Mouse (Mus musculus) neural tube, embryonic 11.5 days (tissue): ENCODE measurements at regions not wholly inside any gene's neighbourhood (a gene's known extent, or its start where the extent isn't known, plus 50 kb on each side); places are given as distances from the start of the nearest gene placed in this dataset.
"Not testable (repeated sequence)": the region's sequence is repeated elsewhere in the genome, so short reads cannot be mapped to it uniquely, and the experiment has no call there.

Experiments used
- ATAC-seq: fragments of 200-750 bp; cut with Nextera tagmentation; 2 replicates; pipeline ENCODE4 v1.8.0; 2017; ENCODE audit warnings: moderate number of reproducible peaks, mild to moderate bottlenecking, moderate TSS enrichment, moderate library complexity; ENCODE audit not compliant: insufficient read depth, low FRiP score, low TSS enrichment
- DNase-seq: peaks from one replicate; pipeline ENCODE4 v3.0.0-alpha.2; 2015; ENCODE audit warnings: low spot score
- H3K27ac ChIP-seq: fragments of 300-500 bp; sonication (generic); 2 replicates; pipeline ENCODE4 v1.5.1; 2014; ENCODE audit warnings: low read depth, mild to moderate bottlenecking, low read length
- H3K27me3 ChIP-seq: fragments of 300-500 bp; sonication (generic); 2 replicates; pipeline ENCODE4 v1.6.1; 2014; ENCODE audit warnings: mild to moderate bottlenecking, low read length, mixed read lengths; ENCODE audit not compliant: control insufficient read depth, insufficient read depth
- H3K36me3 ChIP-seq: fragments of 300-500 bp; sonication (generic); 2 replicates; pipeline ENCODE4 v1.6.1; 2014; ENCODE audit warnings: mild to moderate bottlenecking, low read length, moderate library complexity, mixed read lengths; ENCODE audit not compliant: control insufficient read depth, insufficient read depth
- H3K4me1 ChIP-seq: fragments of 300-500 bp; sonication (generic); 2 replicates; pipeline ENCODE4 v1.6.1; 2014; ENCODE audit warnings: low read length, mixed read lengths; ENCODE audit not compliant: control insufficient read depth, insufficient read depth
- H3K4me2 ChIP-seq: fragments of 300-500 bp; sonication (generic); 2 replicates; pipeline ENCODE4 v1.6.1; 2014; ENCODE audit warnings: low read depth, mild to moderate bottlenecking, moderate library complexity
- H3K4me3 ChIP-seq: fragments of 300-500 bp; sonication (generic); 2 replicates; pipeline ENCODE4 v1.5.1; 2014; ENCODE audit warnings: low read depth, low read length
- H3K9ac ChIP-seq: fragments of 300-500 bp; sonication (generic); 2 replicates; pipeline ENCODE4 v1.6.1; 2014; ENCODE audit warnings: mild to moderate bottlenecking, low read length
- H3K9me3 ChIP-seq: fragments of 300-500 bp; sonication (generic); 2 replicates; pipeline ENCODE4 v1.6.1; 2016; ENCODE audit warnings: low read length; ENCODE audit not compliant: control insufficient read depth
- WGBS: fragments of 180-500 bp; shearing (Covaris S2); extraction: QIAGEN DNeasy Blood & Tissue Kit; methylation state at CpG from one replicate; pipeline ENCODE4 v1.1.7; 2014; 5-methylcytosine and 5-hydroxymethylcytosine counted together

- ATAC-seq, H3K9me3 ChIP-seq, H3K4me2 ChIP-seq, H3K4me3 ChIP-seq, H3K27me3 ChIP-seq, H3K27ac ChIP-seq, H3K36me3 ChIP-seq, H3K4me1 ChIP-seq, H3K9ac ChIP-seq: not testable (repeated sequence)
- DNase-seq: peak; percentile 29
- 7% methylated on average over 2 of the region's 2 CpGs for WGBS
Observed at GRCm38 (mm10) chr6:31038445-31038844, 79.6 kb upstream of the Klf14 start.

DNA sequence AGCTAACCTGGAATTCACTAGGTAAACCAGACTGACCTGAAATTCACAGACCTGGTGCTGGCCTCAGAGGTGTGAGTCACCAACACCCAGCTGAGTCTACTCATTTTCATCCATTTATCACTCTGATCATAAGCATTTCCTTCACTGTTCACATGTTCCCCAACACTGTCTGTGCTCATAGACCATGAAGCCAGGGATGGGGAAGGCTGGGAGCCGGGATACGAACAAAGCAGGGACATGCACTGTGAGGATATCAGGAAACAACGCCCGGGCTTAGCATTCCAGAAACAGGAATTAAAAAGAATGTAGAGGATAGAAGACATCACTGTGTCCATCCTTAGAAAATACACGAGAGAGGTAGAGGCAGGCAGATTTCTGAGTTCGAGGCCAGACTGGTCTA, 80.6 kb upstream of the Klf14 start:
- H3K27me3 ChIP-seq: no peaks in the 10 kb centered on the region
- no peak for DNase-seq
- H3K36me3 ChIP-seq: no peaks in the 10 kb centered on the region
- WGBS: 86% methylated on average over 6 of the region's 6 CpGs
- no peaks in the 10 kb centered on the region for H3K9me3 ChIP-seq
- H3K4me2 ChIP-seq: no peak overlapping the region
- H3K9ac ChIP-seq: no peak overlapping the region
- H3K27ac ChIP-seq: no peak overlapping the region
- H3K4me3 ChIP-seq: no peak overlapping the region
- no peaks in the 10 kb centered on the region for H3K4me1 ChIP-seq
- ATAC-seq: no peak

GRCm38 (mm10) chr6:31040783-31041182, 81.9 kb upstream of the Klf14 start:
- 90% methylated on average over 6 of the region's 6 CpGs for WGBS
- Histone ChIP-seq H3K27me3 (no peaks in the 10 kb centered on the region), H3K27ac (no peak overlapping the region), H3K4me3 (no peak overlapping the region), H3K4me2 (no peak overlapping the region), H3K36me3 (no peaks in the 10 kb centered on the region), H3K9me3 (no peaks in the 10 kb centered on the region), H3K9ac (no peak overlapping the region), H3K4me1 (no peaks in the 10 kb centered on the region)
- DNase-seq (no peak), ATAC-seq (no peak)

DNA sequence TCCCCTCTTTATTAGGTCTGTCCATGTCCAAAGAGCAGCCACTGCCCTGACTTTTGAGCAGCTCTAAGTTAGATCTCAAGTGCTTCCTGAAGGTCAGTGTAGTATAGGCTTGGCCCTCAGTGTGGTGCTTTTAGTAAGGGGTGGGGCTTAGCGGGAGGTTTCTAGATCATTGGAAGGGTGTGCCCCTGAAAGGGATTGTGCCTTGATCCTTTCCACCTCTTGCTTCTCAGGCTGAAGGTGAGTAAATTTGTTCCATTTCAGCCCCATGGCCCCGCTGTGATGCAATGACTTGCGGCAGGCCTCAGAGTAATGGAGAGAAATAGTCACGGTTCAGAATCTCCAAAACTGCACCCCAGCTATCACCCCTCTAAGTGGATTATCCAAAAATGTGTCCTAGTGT, 84.5 kb upstream of the Klf14 start:
- H3K27ac ChIP-seq: no peak overlapping the region
- no peak overlapping the region for H3K4me2 ChIP-seq
- H3K9me3 ChIP-seq: no peaks in the 10 kb centered on the region
- H3K27me3 ChIP-seq: no peaks in the 10 kb centered on the region
- H3K4me3 ChIP-seq: no peak overlapping the region
- ATAC-seq (no peak), DNase-seq (no peak)
- 94% methylated on average over 4 of the region's 4 CpGs for WGBS
- H3K9ac ChIP-seq: no peak overlapping the region
- H3K4me1 ChIP-seq: no peaks in the 10 kb centered on the region
- H3K36me3 ChIP-seq: no peaks in the 10 kb centered on the region

GRCm38 (mm10) chr6:31043919-31044318, 85.0 kb upstream of the Klf14 start:
- Histone ChIP-seq H3K4me3 (no peak overlapping the region), H3K27me3 (no peaks in the 10 kb centered on the region), H3K36me3 (no peaks in the 10 kb centered on the region), H3K27ac (no peak overlapping the region), H3K4me1 (no peaks in the 10 kb centered on the region), H3K4me2 (no peak overlapping the region), H3K9me3 (no peaks in the 10 kb centered on the region), H3K9ac (no peak overlapping the region)
- WGBS: 90% methylated on average over 3 of the region's 3 CpGs
- no peak for DNase-seq
- ATAC-seq: no peak

DNA sequence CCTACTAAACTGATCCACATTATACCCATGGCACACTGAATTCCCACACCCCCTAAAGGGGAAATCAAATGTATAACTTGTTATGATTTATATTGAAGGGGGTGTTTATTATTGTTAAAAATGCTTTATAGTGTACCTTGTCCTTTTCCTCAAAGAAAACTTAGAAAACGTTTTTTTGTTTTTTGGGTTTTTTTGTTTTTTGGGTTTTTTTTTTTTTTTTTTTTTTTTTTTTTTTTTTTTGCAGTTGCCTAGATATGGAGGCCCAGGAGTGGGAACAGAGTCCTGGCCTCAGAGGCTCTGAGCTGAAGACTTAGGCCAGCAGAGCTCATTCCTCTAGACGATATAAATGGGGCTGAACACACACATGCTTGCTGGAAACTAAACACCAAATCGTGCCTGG, 87.3 kb upstream of the Klf14 start:
- ATAC-seq (no peak), DNase-seq (no peak)
- no peak overlapping the region for H3K27ac ChIP-seq
- no peaks in the 10 kb centered on the region for H3K9me3 ChIP-seq
- no peaks in the 10 kb centered on the region for H3K27me3 ChIP-seq
- no peak overlapping the region for H3K4me3 ChIP-seq
- H3K36me3 ChIP-seq: no peaks in the 10 kb centered on the region
- H3K4me2 ChIP-seq: no peak overlapping the region
- H3K4me1 ChIP-seq: no peaks in the 10 kb centered on the region
- 53% methylated on average over 3 of the region's 3 CpGs for WGBS
- no peak overlapping the region for H3K9ac ChIP-seq

- WGBS: 76% methylated on average over 11 of the region's 11 CpGs
- ATAC-seq (no peak), DNase-seq (no peak)
- Histone ChIP-seq H3K9me3 (no peaks in the 10 kb centered on the region), H3K4me2 (no peak overlapping the region), H3K36me3 (no peaks in the 10 kb centered on the region), H3K4me1 (no peaks in the 10 kb centered on the region), H3K9ac (no peak overlapping the region), H3K27ac (no peak overlapping the region), H3K4me3 (no peak overlapping the region), H3K27me3 (no peaks in the 10 kb centered on the region)
Observed at GRCm38 (mm10) chr6:31048920-31049576, 90.2 kb upstream of the Klf14 start.

DNA sequence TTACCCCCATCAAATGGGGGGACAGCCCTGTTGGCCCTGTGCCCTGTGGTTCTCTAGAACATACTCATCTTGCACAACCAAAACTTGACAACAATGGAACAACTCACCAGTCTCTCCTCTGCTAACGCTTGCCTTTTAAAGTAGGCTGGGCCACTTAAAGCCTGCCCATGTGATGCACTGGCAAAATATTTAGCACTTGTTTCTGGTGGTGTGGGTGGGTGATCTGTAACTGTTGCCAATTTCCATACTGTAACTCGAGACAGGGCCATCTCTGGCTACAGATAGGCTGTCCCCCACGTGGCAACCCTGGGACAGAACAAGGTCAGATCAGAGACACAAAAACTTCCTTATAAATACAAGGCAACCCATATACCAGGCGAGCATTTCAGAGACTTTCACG, 92.0 kb upstream of the Klf14 start:
- no peak overlapping the region for H3K9ac ChIP-seq
- WGBS: 66% methylated on average over 5 of the region's 5 CpGs
- H3K4me1 ChIP-seq: no peaks in the 10 kb centered on the region
- ATAC-seq (no peak), DNase-seq (no peak)
- H3K9me3 ChIP-seq: no peaks in the 10 kb centered on the region
- H3K27me3 ChIP-seq: no peaks in the 10 kb centered on the region
- H3K4me3 ChIP-seq: no peak overlapping the region
- H3K36me3 ChIP-seq: no peaks in the 10 kb centered on the region
- no peak overlapping the region for H3K27ac ChIP-seq
- H3K4me2 ChIP-seq: no peak overlapping the region

DNA sequence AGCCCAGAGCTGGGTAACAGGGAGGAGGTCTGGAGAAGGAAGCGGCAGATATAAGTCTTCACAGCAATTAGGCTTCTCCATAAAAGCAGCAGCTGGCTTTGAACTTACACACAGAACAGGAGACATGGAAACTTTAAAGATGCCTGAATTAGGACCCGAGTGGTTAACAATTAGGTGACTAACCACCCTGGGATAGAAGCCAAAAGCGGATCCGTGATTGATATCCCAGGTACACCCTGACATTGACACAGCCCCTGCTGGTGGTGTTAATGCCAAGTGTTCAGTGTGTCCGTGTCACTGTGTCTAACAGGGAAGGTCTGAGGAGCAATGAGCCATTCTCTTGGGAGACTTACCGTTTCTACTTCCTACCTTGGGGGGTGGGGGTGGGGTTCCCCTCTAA, 92.9 kb upstream of the Klf14 start:
- no peaks in the 10 kb centered on the region for H3K36me3 ChIP-seq
- ATAC-seq (no peak), DNase-seq (no peak)
- H3K27ac ChIP-seq: no peak overlapping the region
- H3K27me3 ChIP-seq: no peaks in the 10 kb centered on the region
- no peaks in the 10 kb centered on the region for H3K4me1 ChIP-seq
- 84% methylated on average over 6 of the region's 6 CpGs for WGBS
- no peak overlapping the region for H3K4me2 ChIP-seq
- no peak overlapping the region for H3K9ac ChIP-seq
- no peak overlapping the region for H3K4me3 ChIP-seq
- no peaks in the 10 kb centered on the region for H3K9me3 ChIP-seq
